Mouse (Mus musculus): Measurements from ENCODE around the gene Zfp639.

DNA sequence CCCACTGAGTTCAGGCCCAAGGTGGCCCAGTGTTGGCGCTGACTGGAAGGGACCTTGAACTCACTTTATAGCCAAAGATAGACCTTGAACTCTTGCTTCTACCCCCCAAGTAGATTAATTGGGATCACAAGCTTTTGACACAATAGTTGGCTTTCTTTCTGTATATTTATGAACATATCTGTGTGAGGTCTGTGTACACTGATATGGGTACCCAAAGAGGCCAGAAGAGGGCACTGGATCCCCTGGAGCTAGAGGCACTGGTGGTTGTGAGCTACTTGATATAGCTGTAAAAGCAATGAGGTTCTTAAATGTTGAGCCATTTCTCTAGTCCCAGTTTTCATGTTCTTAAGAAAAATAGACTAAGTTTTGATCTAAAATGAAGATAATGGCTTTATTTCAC, 43.0 kb downstream of the Zfp639 start:
- TF ChIP-seq CTCF (IDR thresholded peaks at IDR 0.05; ENCODE audit: low read depth) = peak; percentile 60
- no peak for TF ChIP-seq EP300 (optimal IDR thresholded peaks at IDR 0.05)

All from stomach, postnatal 0 days (tissue).